Mouse (Mus musculus) MEL (cell line): ENCODE measurements around the gene Diexf. TPM values are rescaled to one million over a fixed set of nuclear protein-coding genes. Genes with fewer than 3 reads are reported as not detected.

Source experiments
- DNase-seq: peaks from one replicate; pipeline ENCODE4 v3.0.0; 2011; ENCODE audit warnings: low read depth, low spot score
- H3K27ac ChIP-seq: 2 replicates; pipeline ENCODE4 v1.5.1; 2012; ENCODE audit warnings: low read depth, mild to moderate bottlenecking, control low read depth, low read length, moderate library complexity; ENCODE audit not compliant: control insufficient read depth
- H3K27me3 ChIP-seq, 2 experiments: fragments of 150-350 bp in 1 of 2; sonication (generic) in 1 of 2; 2 replicates each; pipeline ENCODE4 v1.6.1; 2012; ENCODE audit warnings: low read length in 2 of 2, mild to moderate bottlenecking in 2 of 2, improper control_type of control experiment in 1 of 2, moderate library complexity in 1 of 2; ENCODE audit not compliant: insufficient read depth in 2 of 2, control insufficient read depth in 1 of 2
- H3K36me3 ChIP-seq, 2 experiments: 2 replicates each; pipeline ENCODE4 v1.6.1; 2012 to 2014; ENCODE audit warnings: low read length in 2 of 2, improper control_type of control experiment in 1 of 2, inconsistent platforms in 1 of 2, mild to moderate bottlenecking in 1 of 2; ENCODE audit not compliant: insufficient read depth in 2 of 2, control insufficient read depth in 1 of 2
- H3K4me1 ChIP-seq, 2 experiments: fragments of 150-350 bp in 1 of 2; sonication (generic) in 1 of 2; 2 replicates each; pipeline ENCODE4 v1.6.1; 2012; ENCODE audit warnings: low read length in 2 of 2, improper control_type of control experiment in 1 of 2, mild to moderate bottlenecking in 1 of 2; ENCODE audit not compliant: insufficient read depth in 2 of 2, control insufficient read depth in 1 of 2
- H3K4me3 ChIP-seq, 2 experiments: fragments of 150-350 bp in 1 of 2; sonication (generic) in 1 of 2; 2 replicates each; pipeline ENCODE4 v1.5.1; 2012; ENCODE audit warnings: low read depth in 2 of 2, low read length in 2 of 2, mild to moderate bottlenecking in 2 of 2, moderate library complexity in 2 of 2, control low read depth in 1 of 2, improper control_type of control experiment in 1 of 2; ENCODE audit not compliant: control insufficient read depth in 1 of 2, insufficient read depth in 1 of 2
- H3K79me2 ChIP-seq: 2 replicates; pipeline ENCODE4 v1.6.1; 2012; ENCODE audit warnings: mild to moderate bottlenecking, low read length, moderate library complexity; ENCODE audit not compliant: control insufficient read depth, poor library complexity, insufficient read depth
- H3K9ac ChIP-seq: 2 replicates; pipeline ENCODE4 v1.6.1; 2012; ENCODE audit warnings: low read depth, mild to moderate bottlenecking, control low read depth, low read length, moderate library complexity; ENCODE audit not compliant: control insufficient read depth, poor library complexity, severe bottlenecking
- H3K9me3 ChIP-seq: fragments of 150-350 bp; sonication (generic); replicated peaks from 2 replicates; pipeline ENCODE4 v1.6.1; 2012; ENCODE audit warnings: mild to moderate bottlenecking, low read length, improper control_type of control experiment, moderate library complexity; ENCODE audit not compliant: insufficient read depth
- BHLHE40 ChIP-seq: IDR thresholded peaks from 2 replicates; pipeline ENCODE4 v1.6.1; 2012; ENCODE audit warnings: low read depth, mild to moderate bottlenecking, inconsistent platforms, low read length, improper control_type of control experiment, borderline replicate concordance
- CHD1 ChIP-seq: IDR thresholded peaks from 2 replicates; pipeline ENCODE4 v1.6.1; 2012; ENCODE audit warnings: low read depth, mild to moderate bottlenecking, inconsistent platforms, low read length, improper control_type of control experiment
- CHD2 ChIP-seq: IDR thresholded peaks from 2 replicates; pipeline ENCODE4 v1.6.1; 2011; ENCODE audit warnings: low read length, improper control_type of control experiment
- CTCF ChIP-seq, 3 experiments: IDR thresholded peaks in 2 of 3; conservative IDR thresholded peaks in 1 of 3; 2 replicates each; pipeline ENCODE4 v1.5.1; 2011 to 2012; ENCODE audit warnings: low read length in 3 of 3, low read depth in 2 of 3, mild to moderate bottlenecking in 2 of 3, improper control_type of control experiment in 1 of 3, inconsistent platforms in 1 of 3, mixed read lengths in 1 of 3, moderate library complexity in 1 of 3; ENCODE audit not compliant: control insufficient read depth in 1 of 3, insufficient read depth in 1 of 3, poor library complexity in 1 of 3, severe bottlenecking in 1 of 3
- E2F4 ChIP-seq: IDR thresholded peaks from 2 replicates; pipeline ENCODE4 v1.6.1; 2011; ENCODE audit warnings: low read depth, low read length, improper control_type of control experiment, borderline replicate concordance
- ELF1 ChIP-seq: IDR thresholded peaks from 2 replicates; pipeline ENCODE4 v1.6.1; 2014; ENCODE audit warnings: low read depth, mild to moderate bottlenecking, inconsistent platforms, low read length, improper control_type of control experiment, moderate library complexity
- EP300 ChIP-seq, 2 experiments: IDR thresholded peaks; 2 replicates each; pipeline ENCODE4 v1.6.1; 2011; ENCODE audit warnings: improper control_type of control experiment in 2 of 2, low read length in 2 of 2, low read depth in 1 of 2, mild to moderate bottlenecking in 1 of 2
- ETS1 ChIP-seq: IDR thresholded peaks from 2 replicates; pipeline ENCODE4 v1.6.1; 2012; ENCODE audit warnings: low read depth, mild to moderate bottlenecking, inconsistent platforms, low read length, improper control_type of control experiment, moderate library complexity
- GABPA ChIP-seq: IDR thresholded peaks from 2 replicates; pipeline ENCODE4 v1.6.1; 2012; ENCODE audit warnings: low read depth, mild to moderate bottlenecking, inconsistent platforms, low read length, improper control_type of control experiment, moderate library complexity
- HCFC1 ChIP-seq: IDR thresholded peaks from 2 replicates; pipeline ENCODE4 v1.6.1; 2012; ENCODE audit warnings: low read depth, mild to moderate bottlenecking, inconsistent platforms, low read length, improper control_type of control experiment, moderate library complexity
- JUND ChIP-seq: IDR thresholded peaks from 2 replicates; pipeline ENCODE4 v1.6.1; 2011; ENCODE audit warnings: low read depth, mild to moderate bottlenecking, improper control_type of control experiment, low read length
- KAT2A ChIP-seq: conservative IDR thresholded peaks from 2 replicates; pipeline ENCODE4 v1.6.1; 2012; ENCODE audit warnings: low read depth, low read length, improper control_type of control experiment, inconsistent platforms
- MAFK ChIP-seq: IDR thresholded peaks from 2 replicates; pipeline ENCODE4 v1.6.1; 2011; ENCODE audit warnings: low read depth, mild to moderate bottlenecking, low read length, improper control_type of control experiment, borderline replicate concordance
- MAZ ChIP-seq: IDR thresholded peaks from 2 replicates; pipeline ENCODE4 v1.6.1; 2012; ENCODE audit warnings: low read depth, mild to moderate bottlenecking, inconsistent platforms, low read length, improper control_type of control experiment
- MEF2A ChIP-seq: IDR thresholded peaks from 2 replicates; pipeline ENCODE4 v1.6.1; 2014; ENCODE audit warnings: low read depth, mild to moderate bottlenecking, inconsistent platforms, low read length, improper control_type of control experiment; ENCODE audit not compliant: poor library complexity, insufficient replicate concordance, severe bottlenecking; ENCODE audit errors: extremely low read depth
- MXI1 ChIP-seq: IDR thresholded peaks from 2 replicates; pipeline ENCODE4 v1.6.1; 2011; ENCODE audit warnings: mild to moderate bottlenecking, low read depth, low read length, improper control_type of control experiment
- MYB ChIP-seq: IDR thresholded peaks from 2 replicates; pipeline ENCODE4 v1.6.1; 2011; ENCODE audit warnings: mild to moderate bottlenecking, low read depth, low read length, improper control_type of control experiment
- MYC ChIP-seq: IDR thresholded peaks from 2 replicates; pipeline ENCODE4 v1.6.1; 2011; ENCODE audit warnings: low read depth, mild to moderate bottlenecking, low read length, improper control_type of control experiment, moderate library complexity
- NELFE ChIP-seq: IDR thresholded peaks from 2 replicates; pipeline ENCODE4 v1.6.1; 2011; ENCODE audit warnings: low read depth, low read length, improper control_type of control experiment
- NRF1 ChIP-seq: IDR thresholded peaks from 2 replicates; pipeline ENCODE4 v1.6.1; 2014; ENCODE audit warnings: low read depth, mild to moderate bottlenecking, inconsistent platforms, low read length, improper control_type of control experiment, moderate library complexity; ENCODE audit not compliant: poor library complexity, insufficient read depth, severe bottlenecking
- POLR2A ChIP-seq, 2 experiments: IDR thresholded peaks; 2 replicates each; pipeline ENCODE4 v1.6.1; 2011 to 2012; ENCODE audit warnings: low read length in 2 of 2, mild to moderate bottlenecking in 2 of 2, control low read depth in 1 of 2, improper control_type of control experiment in 1 of 2, low read depth in 1 of 2, moderate library complexity in 1 of 2; ENCODE audit not compliant: control insufficient read depth in 1 of 2, insufficient read depth in 1 of 2, poor library complexity in 1 of 2
- POLR2AphosphoS2 ChIP-seq: IDR thresholded peaks from 2 replicates; pipeline ENCODE4 v1.6.1; 2011; ENCODE audit warnings: low read length, improper control_type of control experiment
- RAD21 ChIP-seq: IDR thresholded peaks from 2 replicates; pipeline ENCODE4 v1.6.1; 2011; ENCODE audit warnings: mild to moderate bottlenecking, low read depth, low read length, improper control_type of control experiment
- RCOR1 ChIP-seq: IDR thresholded peaks from 2 replicates; pipeline ENCODE4 v1.6.1; 2012; ENCODE audit warnings: low read depth, mild to moderate bottlenecking, inconsistent platforms, low read length, improper control_type of control experiment
- SIN3A ChIP-seq: IDR thresholded peaks from 2 replicates; pipeline ENCODE4 v1.6.1; 2012; ENCODE audit warnings: low read length, improper control_type of control experiment, inconsistent platforms
- SMC3 ChIP-seq: IDR thresholded peaks from 2 replicates; pipeline ENCODE4 v1.6.1; 2011; ENCODE audit warnings: low read depth, low read length, improper control_type of control experiment
- TAL1 ChIP-seq: IDR thresholded peaks from 2 replicates; pipeline ENCODE4 v1.6.1; 2012; ENCODE audit warnings: mild to moderate bottlenecking, inconsistent platforms, low read length, moderate library complexity, mixed read lengths
- TBP ChIP-seq: IDR thresholded peaks from 2 replicates; pipeline ENCODE4 v1.8.0; 2011; ENCODE audit warnings: low read depth, low read length, improper control_type of control experiment
- TCF12 ChIP-seq: IDR thresholded peaks from 2 replicates; pipeline ENCODE4 v1.6.1; 2014; ENCODE audit warnings: low read depth, mild to moderate bottlenecking, inconsistent platforms, low read length, improper control_type of control experiment, moderate library complexity
- UBTF ChIP-seq: IDR thresholded peaks from 2 replicates; pipeline ENCODE4 v1.6.1; 2012; ENCODE audit warnings: low read depth, mild to moderate bottlenecking, inconsistent platforms, low read length, improper control_type of control experiment, moderate library complexity, borderline replicate concordance; ENCODE audit not compliant: insufficient read depth
- USF1 ChIP-seq: IDR thresholded peaks from 2 replicates; pipeline ENCODE4 v1.6.1; 2014; ENCODE audit warnings: low read depth, mild to moderate bottlenecking, inconsistent platforms, low read length, improper control_type of control experiment, moderate library complexity
- USF2 ChIP-seq, 2 experiments: IDR thresholded peaks; 2 replicates each; pipeline ENCODE4 v1.6.1; 2011 to 2012; ENCODE audit warnings: improper control_type of control experiment in 2 of 2, low read length in 2 of 2, borderline replicate concordance in 1 of 2, inconsistent platforms in 1 of 2, low read depth in 1 of 2, mild to moderate bottlenecking in 1 of 2; ENCODE audit not compliant: insufficient read depth in 1 of 2
- ZC3H11A ChIP-seq: IDR thresholded peaks from 2 replicates; pipeline ENCODE4 v1.6.1; 2012; ENCODE audit warnings: low read depth, mild to moderate bottlenecking, inconsistent platforms, low read length, improper control_type of control experiment
- ZKSCAN1 ChIP-seq: IDR thresholded peaks from 2 replicates; pipeline ENCODE4 v1.6.1; 2012; ENCODE audit warnings: low read depth, mild to moderate bottlenecking, inconsistent platforms, low read length, improper control_type of control experiment, moderate library complexity
- ZNF384 ChIP-seq: IDR thresholded peaks from 2 replicates; pipeline ENCODE4 v1.6.1; 2012; ENCODE audit warnings: low read depth, mild to moderate bottlenecking, inconsistent platforms, low read length, improper control_type of control experiment
- polyA plus RNA-seq, 2 experiments: library from polyadenylated mRNA; stranded (reverse) in 1 of 2; unstranded in 1 of 2; fragments of >175 nt in 1 of 2; fragments of >200 nt in 1 of 2; gene quantifications; 2 replicates each; pipeline versions ENCODE4 v1.2.1 to v1.2.4; 2012; ENCODE audit warnings: low replicate concordance in 2 of 2, low read depth in 1 of 2; ENCODE audit not compliant: insufficient read length in 2 of 2, insufficient read depth in 1 of 2, missing spikeins in 1 of 2
- total RNA-seq: library from RNA; depleted of rRNA; stranded (reverse); fragments of 300-350 nt; gene quantifications from 2 replicates; pipeline ENCODE4 v1.2.3, GENCODE M21; 2012

The Diexf gene
- total and polyA plus RNA-seq, 3 experiments, result 20.6 to 45.4 TPM; not detected in 1

- Histone ChIP-seq H3K4me1 (peaks cover 0 to 16% of the 10 kb centered on the region in 2 experiments; a peak in 2 of 4 replicates), H3K27me3 (peaks cover 0 to 3% of the 10 kb centered on the region in 2 experiments; a peak in 1 of 4 replicates), H3K4me3 (peak overlapping the region; percentile 38 to 51), H3K9ac (peak overlapping the region; percentile 58), H3K9me3 (no peaks in the 10 kb centered on the region), H3K79me2 (no peaks in the 10 kb centered on the region), H3K27ac (peak overlapping the region; percentile 21), H3K36me3 (peaks cover 0 to 18% of the 10 kb centered on the region in 2 experiments; a peak in 2 of 4 replicates)
- peak; percentile 88 for DNase-seq
- TF ChIP-seq MXI1, result peak; percentile 57
- TF ChIP-seq RAD21, result no peak
- no peak for TF ChIP-seq MAFK
- TF ChIP-seq EP300 (IDR thresholded peaks at IDR 0.05; ENCODE audit: low read depth in 1 of 2, low read length in 2 of 2), result peak; percentile 19 to 40; a peak in 3 of 4 replicates
- no peak for TF ChIP-seq ZKSCAN1
- no peak for TF ChIP-seq ZNF384
- no peak for TF ChIP-seq CTCF (IDR thresholded peaks at IDR 0.05 in 2 of 3, conservative IDR thresholded peaks at IDR 0.05 in 1 of 3; ENCODE audit: control insufficient read depth in 1 of 3, insufficient read depth in 1 of 3, low read depth in 2 of 3, low read length in 3 of 3, poor library complexity in 1 of 3, severe bottlenecking in 1 of 3)
- no peak for TF ChIP-seq USF1
- TF ChIP-seq POLR2A (IDR thresholded peaks at IDR 0.05; ENCODE audit: control insufficient read depth in 1 of 2, insufficient read depth in 1 of 2, low read depth in 1 of 2, low read length in 2 of 2, poor library complexity in 1 of 2), result peak in 1 of 2 experiments; percentile 37; a peak in 1 of 4 replicates
- TF ChIP-seq CHD1, result no peak
- no peak for TF ChIP-seq E2F4
- TF ChIP-seq ETS1, result peak; percentile 64
- TF ChIP-seq MAZ, result peak; percentile 49; the same call in 1 of the 2 replicates
- no peak for TF ChIP-seq POLR2AphosphoS2
- TF ChIP-seq GABPA, result no peak
- no peak; the same call in 1 of the 2 replicates for TF ChIP-seq SIN3A
- TF ChIP-seq MYB, result no peak
- peak; percentile 43; the same call in 1 of the 2 replicates for TF ChIP-seq BHLHE40
- TF ChIP-seq MYC, result 0 out of 2 replicates have a peak, but pooled peaks have one; percentile 20
- no peak for TF ChIP-seq UBTF
- TF ChIP-seq KAT2A, result no peak
- no peak for TF ChIP-seq ZC3H11A
- 0 out of 2 replicates have a peak, but pooled peaks have one; percentile 32 for TF ChIP-seq TCF12
- 0 out of 2 replicates have a peak, but pooled peaks have one; percentile 23 for TF ChIP-seq RCOR1
- no peak for TF ChIP-seq NRF1
- TF ChIP-seq TBP, result no peak; the same call in 1 of the 2 replicates
- peak; percentile 79 for TF ChIP-seq ELF1
- no peak for TF ChIP-seq MEF2A
- peak; percentile 63; the same call in 1 of the 2 replicates for TF ChIP-seq HCFC1
- no peak for TF ChIP-seq TAL1
- peak; percentile 30; the same call in 1 of the 2 replicates for TF ChIP-seq NELFE
- TF ChIP-seq JUND, result no peak
- TF ChIP-seq USF2 (IDR thresholded peaks at IDR 0.05; ENCODE audit: borderline replicate concordance in 1 of 2, insufficient read depth in 1 of 2, low read depth in 1 of 2, low read length in 2 of 2), result no peak
- TF ChIP-seq SMC3, result no peak
- TF ChIP-seq CHD2, result peak; percentile 65
Observed at GRCm38 (mm10) chr1:193160317-193161032, 30.4 kb upstream of the Diexf start.
